Mouse (Mus musculus) forebrain, embryonic 12.5 days (tissue): ENCODE results near the gene Nkx2-3. TPM values are rescaled to one million over a fixed set of nuclear protein-coding genes. Genes with fewer than 3 reads are reported as not detected.

Experiments used
- ATAC-seq: fragments of 200-750 bp; cut with Nextera tagmentation; 2 replicates; pipeline ENCODE4 v1.8.0; 2017; ENCODE audit warnings: moderate TSS enrichment; ENCODE audit not compliant: low FRiP score
- H3K27ac ChIP-seq: fragments of 300-500 bp; sonication (generic); 2 replicates; pipeline ENCODE4 v1.5.1; 2016; ENCODE audit warnings: mild to moderate bottlenecking
- H3K27me3 ChIP-seq: fragments of 300-500 bp; sonication (generic); 2 replicates; pipeline ENCODE4 v1.6.1; 2016; ENCODE audit warnings: mild to moderate bottlenecking
- H3K36me3 ChIP-seq: fragments of 300-500 bp; sonication (generic); replicated peaks from 2 replicates; pipeline ENCODE4 v1.6.1; 2016; ENCODE audit warnings: mild to moderate bottlenecking
- H3K4me1 ChIP-seq: fragments of 300-500 bp; sonication (generic); 2 replicates; pipeline ENCODE4 v1.6.1; 2016
- H3K4me2 ChIP-seq: fragments of 300-500 bp; sonication (generic); 2 replicates; pipeline ENCODE4 v1.6.1; 2016; ENCODE audit warnings: mild to moderate bottlenecking, moderate library complexity
- H3K4me3 ChIP-seq: fragments of 300-500 bp; sonication (generic); replicated peaks from 2 replicates; pipeline ENCODE4 v1.5.1; 2016; ENCODE audit warnings: mild to moderate bottlenecking
- H3K9ac ChIP-seq: fragments of 300-500 bp; sonication (generic); 2 replicates; pipeline ENCODE4 v1.6.1; 2016; ENCODE audit warnings: mild to moderate bottlenecking
- H3K9me3 ChIP-seq: fragments of 300-500 bp; sonication (generic); 2 replicates; pipeline ENCODE4 v1.6.1; 2016
- WGBS: fragments of 180-500 bp; shearing (Covaris S2); methylation state at CpG from one replicate; pipeline ENCODE4 v1.1.7; 2016; 5-methylcytosine and 5-hydroxymethylcytosine counted together
- polyA plus RNA-seq: library from polyadenylated mRNA; unstranded; fragments of >200 nt; fragmentation: Nextera tagmentation; extraction: Ambion mirVana; gene quantifications from 2 replicates; pipeline ENCODE4 v1.2.1, GENCODE M21; 2016

Gene Nkx2-3
- polyA plus RNA-seq, 1 experiment from 2014 or later, result 6.3 TPM

DNA sequence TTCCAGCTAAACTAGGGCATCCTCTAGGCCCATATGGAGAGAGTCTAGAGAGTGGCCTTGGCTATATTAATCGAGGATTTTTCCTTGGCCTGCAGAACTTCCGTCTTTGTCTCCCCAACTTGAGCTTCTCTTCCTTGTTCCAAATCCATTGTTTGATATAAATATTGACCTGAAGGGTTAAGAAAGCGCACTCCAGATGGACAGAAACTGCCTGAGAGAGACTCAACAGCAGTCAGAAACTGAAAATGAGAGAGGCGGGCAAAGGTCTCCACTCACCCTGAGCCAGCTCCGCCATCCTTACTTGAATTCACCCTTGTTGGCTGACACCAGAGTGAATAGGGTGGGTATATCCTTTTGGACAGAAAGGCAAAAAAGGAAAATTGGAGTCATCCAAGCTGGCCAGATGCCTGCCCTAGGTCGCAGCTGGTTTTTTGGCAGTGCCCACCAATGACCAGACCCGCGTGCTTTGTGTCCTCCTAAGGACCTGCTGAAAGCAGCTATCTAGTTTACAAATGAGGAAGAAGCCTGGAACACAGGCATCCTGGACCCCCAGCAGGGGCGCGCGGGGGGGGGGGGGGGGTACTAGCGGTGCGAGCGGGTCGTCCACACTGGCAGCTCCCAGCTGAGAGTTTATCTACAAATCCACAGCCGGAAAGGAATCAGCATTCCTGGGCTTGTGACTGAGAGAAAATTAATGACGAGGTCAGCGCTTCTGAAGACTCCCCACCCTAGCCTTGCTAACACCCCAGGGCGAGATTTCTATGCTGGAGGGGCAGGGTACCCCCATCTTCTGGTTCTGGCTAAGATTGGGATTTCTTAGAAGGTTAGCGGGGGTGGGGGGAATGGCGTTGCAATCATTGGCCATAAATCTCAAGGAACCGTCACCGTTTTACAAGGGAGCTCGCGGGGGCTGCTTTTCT, 13.1 kb upstream of the Nkx2-3 start:
- ATAC-seq, result no peak
- Histone ChIP-seq H3K9me3 (no peaks in the 10 kb centered on the region), H3K4me1 (peaks cover 3% of the 10 kb centered on the region; the same call in 1 of the 2 replicates), H3K27ac (no peak overlapping the region), H3K9ac (no peak overlapping the region), H3K4me2 (no peak overlapping the region), H3K4me3 (no peak overlapping the region), H3K36me3 (no peaks in the 10 kb centered on the region), H3K27me3 (peaks cover 95% of the 10 kb centered on the region)
- WGBS, result 1% methylated on average over 24 of the region's 25 CpGs

- Histone ChIP-seq H3K27me3 (peaks cover 98% of the 10 kb centered on the region), H3K27ac (no peak overlapping the region), H3K4me3 (no peak overlapping the region), H3K36me3 (no peaks in the 10 kb centered on the region), H3K4me1 (peaks cover 3% of the 10 kb centered on the region; the same call in 1 of the 2 replicates), H3K9ac (no peak overlapping the region), H3K9me3 (no peaks in the 10 kb centered on the region), H3K4me2 (no peak overlapping the region)
- no peak for ATAC-seq
- under 1% methylated on average over 27 of the region's 27 CpGs for WGBS
These were observed 12.2 kb upstream of the Nkx2-3 start for GRCm38 (mm10) chr19:43599776-43600544.

- no peak for ATAC-seq
- Histone ChIP-seq H3K4me1 (peaks cover 3% of the 10 kb centered on the region; the same call in 1 of the 2 replicates), H3K27me3 (peaks cover 98% of the 10 kb centered on the region), H3K9ac (no peak overlapping the region), H3K27ac (no peak overlapping the region), H3K36me3 (no peaks in the 10 kb centered on the region), H3K9me3 (no peaks in the 10 kb centered on the region), H3K4me3 (no peak overlapping the region), H3K4me2 (no peak overlapping the region)
- WGBS, result 1% methylated on average over 33 of the region's 33 CpGs
These were observed 11.4 kb upstream of the Nkx2-3 start for GRCm38 (mm10) chr19:43600545-43601331.

DNA sequence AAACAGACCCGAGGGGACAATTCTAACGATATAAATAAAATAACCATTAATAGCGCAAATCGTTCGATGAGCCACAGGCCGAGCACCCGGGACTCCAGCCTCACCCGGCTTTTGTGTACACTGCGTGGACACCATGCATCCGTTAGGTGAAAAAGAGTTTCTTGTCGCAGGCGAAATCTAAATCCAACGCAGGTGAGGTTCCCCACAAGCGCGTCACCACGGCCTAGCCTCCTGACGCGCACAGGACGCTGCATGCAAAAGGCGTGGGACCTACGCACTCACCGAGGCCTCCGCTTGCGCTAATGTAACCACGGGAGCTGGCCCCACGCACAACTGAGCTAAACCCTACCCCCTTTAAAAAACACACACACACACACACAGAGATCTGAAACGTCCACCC, 10.7 kb upstream of the Nkx2-3 start:
- Histone ChIP-seq H3K27me3 (peaks cover 98% of the 10 kb centered on the region), H3K9me3 (no peaks in the 10 kb centered on the region), H3K4me3 (no peak overlapping the region), H3K27ac (no peak overlapping the region), H3K36me3 (no peaks in the 10 kb centered on the region), H3K4me2 (no peak overlapping the region), H3K4me1 (peaks cover 3% of the 10 kb centered on the region; the same call in 1 of the 2 replicates), H3K9ac (no peak overlapping the region)
- no peak for ATAC-seq
- WGBS, result under 1% methylated on average over 27 of the region's 27 CpGs

DNA sequence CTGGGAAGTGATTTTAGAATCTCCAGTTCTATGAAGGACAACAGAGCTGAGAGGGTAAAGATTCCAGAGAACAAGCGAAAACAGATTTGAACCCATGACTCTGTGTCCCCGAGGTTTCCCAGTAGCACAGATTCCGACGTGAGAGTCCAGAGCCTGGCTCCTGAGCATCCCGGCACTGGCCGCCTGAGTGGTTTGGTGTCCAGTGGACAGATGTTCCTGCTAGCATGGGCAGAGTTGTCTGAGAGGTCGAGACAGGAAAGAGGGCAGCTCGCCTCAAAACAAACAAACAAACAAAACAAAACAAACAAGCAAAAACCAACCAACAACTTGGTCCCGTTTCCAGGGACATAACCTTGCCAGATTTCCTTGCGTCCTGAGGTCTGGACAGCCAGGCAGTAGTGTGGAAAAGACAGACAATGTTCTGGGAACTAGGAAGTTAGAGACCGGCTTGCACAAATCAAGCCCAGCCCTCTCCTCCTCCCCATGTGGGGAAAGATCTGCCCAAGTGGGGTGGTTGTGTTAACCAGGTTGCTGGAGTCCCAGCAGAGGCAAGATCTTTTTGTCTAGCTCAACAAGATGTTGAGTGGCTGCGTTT, 10.0 kb upstream of the Nkx2-3 start:
- Histone ChIP-seq H3K4me2 (no peak overlapping the region), H3K4me1 (peaks cover 5% of the 10 kb centered on the region; the same call in 1 of the 2 replicates), H3K9ac (no peak overlapping the region), H3K36me3 (no peaks in the 10 kb centered on the region), H3K4me3 (no peak overlapping the region), H3K27ac (no peak overlapping the region), H3K9me3 (no peaks in the 10 kb centered on the region), H3K27me3 (peaks cover 98% of the 10 kb centered on the region)
- 1% methylated on average over 12 of the region's 12 CpGs for WGBS
- ATAC-seq, result no peak

DNA sequence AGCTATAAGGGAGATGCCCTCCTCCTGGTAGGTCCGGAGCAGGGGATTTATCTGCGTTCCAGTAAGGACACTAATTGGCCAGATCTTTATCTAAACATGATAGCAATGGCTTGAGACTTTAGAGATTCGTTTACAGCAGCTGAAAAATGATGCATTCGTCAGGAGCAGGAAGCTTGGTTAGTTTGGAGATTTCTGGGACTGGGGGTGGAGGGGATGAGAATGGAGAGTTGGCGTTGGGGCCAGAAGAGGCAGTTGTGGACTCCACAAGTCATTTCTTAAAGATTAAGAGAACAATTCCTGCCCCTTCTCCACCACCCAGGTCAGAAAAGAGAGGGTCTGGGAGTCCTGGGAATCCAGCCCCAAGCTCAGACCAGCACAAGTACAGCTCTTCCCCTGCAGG, 8.6 kb upstream of the Nkx2-3 start:
- Histone ChIP-seq H3K4me1 (peaks cover 6% of the 10 kb centered on the region; the same call in 1 of the 2 replicates), H3K27ac (no peak overlapping the region), H3K9me3 (no peaks in the 10 kb centered on the region), H3K27me3 (peaks cover 99% of the 10 kb centered on the region), H3K4me2 (no peak overlapping the region), H3K9ac (no peak overlapping the region), H3K36me3 (no peaks in the 10 kb centered on the region), H3K4me3 (no peak overlapping the region)
- ATAC-seq, result no peak
- WGBS, result 2% methylated on average over 5 of the region's 5 CpGs

GRCm38 (mm10) chr19:43604492-43605120, 7.5 kb upstream of the Nkx2-3 start:
- Histone ChIP-seq H3K27ac (no peak overlapping the region), H3K4me3 (no peak overlapping the region), H3K9ac (no peak overlapping the region), H3K4me1 (peaks cover 6% of the 10 kb centered on the region; the same call in 1 of the 2 replicates), H3K9me3 (no peaks in the 10 kb centered on the region), H3K4me2 (no peak overlapping the region), H3K36me3 (no peaks in the 10 kb centered on the region), H3K27me3 (peaks cover 95% of the 10 kb centered on the region)
- WGBS, result 8% methylated on average over 7 of the region's 7 CpGs
- ATAC-seq, result no peak

DNA sequence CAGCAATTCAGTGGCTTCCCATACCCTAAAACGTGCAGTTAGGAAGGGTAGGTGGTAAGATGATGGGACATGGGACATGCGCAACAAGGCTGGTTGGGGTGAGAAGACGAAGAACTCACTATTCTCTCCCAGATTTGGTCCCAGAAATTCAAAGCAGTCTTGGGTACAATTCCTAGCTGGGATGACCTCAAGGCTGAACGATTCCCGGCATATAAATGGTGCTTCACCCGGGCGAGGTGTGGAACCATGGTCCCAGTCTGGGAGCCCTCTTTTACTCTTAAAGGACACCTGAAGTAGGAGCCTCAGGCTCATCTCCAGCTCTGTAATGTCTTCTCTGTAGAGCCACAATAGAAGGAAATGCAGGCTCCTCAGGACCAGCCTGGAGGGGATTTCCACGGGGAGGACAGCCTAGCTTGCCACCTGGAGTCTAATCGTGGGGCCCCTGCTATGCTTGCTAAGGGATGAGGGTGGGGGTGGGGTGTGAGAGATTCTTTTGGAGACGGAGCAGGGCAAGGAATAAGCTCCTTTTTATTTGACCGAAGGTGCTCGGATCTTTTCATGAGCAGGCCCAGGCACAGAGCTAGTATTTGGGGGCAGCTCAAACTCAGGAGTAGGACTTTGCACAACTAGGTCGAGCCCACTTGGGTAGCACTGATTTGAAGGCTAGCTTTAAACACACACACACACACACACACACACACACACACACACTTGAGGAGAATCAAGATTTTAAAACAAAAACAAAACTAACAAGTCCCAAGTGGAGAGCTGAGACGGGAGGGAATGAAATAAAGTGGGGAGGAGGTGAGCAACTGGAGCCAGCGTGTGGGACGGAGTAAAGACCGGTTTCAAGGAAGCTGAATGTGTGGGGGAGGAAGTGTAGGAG, 6.2 kb upstream of the Nkx2-3 start:
- Histone ChIP-seq H3K36me3 (no peaks in the 10 kb centered on the region), H3K4me3 (no peak overlapping the region), H3K27me3 (peaks cover 95% of the 10 kb centered on the region), H3K9ac (no peak overlapping the region), H3K9me3 (no peaks in the 10 kb centered on the region), H3K4me2 (no peak overlapping the region), H3K27ac (no peak overlapping the region), H3K4me1 (peaks cover 14% of the 10 kb centered on the region)
- ATAC-seq, result no peak
- WGBS, result under 1% methylated on average over 17 of the region's 17 CpGs

GRCm38 (mm10) chr19:43606552-43607530, 5.3 kb upstream of the Nkx2-3 start:
- Histone ChIP-seq H3K27me3 (peaks cover 95% of the 10 kb centered on the region), H3K36me3 (no peaks in the 10 kb centered on the region), H3K27ac (no peak overlapping the region), H3K4me3 (no peak overlapping the region; the same call in 1 of the 2 replicates), H3K9ac (no peak overlapping the region), H3K4me2 (no peak overlapping the region), H3K9me3 (no peaks in the 10 kb centered on the region), H3K4me1 (peaks cover 19% of the 10 kb centered on the region)
- under 1% methylated on average over 39 of the region's 40 CpGs for WGBS
- no peak for ATAC-seq
